13 mouse cellular contexts compared by ENCODE assay signal in genomic region chr11:20309044-20309443, GRCm38 (mm10). TPM values are rescaled to one million over a fixed set of nuclear protein-coding genes. Genes with fewer than 3 reads are reported as not detected.
DNase-seq lines count a peak whose midpoint lies in the region; ATAC-seq and TF ChIP-seq lines count a peak whose summit lies in the region.
"Had no signal": no experiment of that assay in that cellular context is flagged by ENCODE, and none has a peak within 500 bp of the region (broad histone marks: within the 10 kb centered on the region; RNA-seq: fewer than 3 reads in every experiment).

No protein-coding gene starts in this region.

- no peak for TF ChIP-seq POLR2A in kidney, adult 2 months (IDR thresholded peaks at IDR 0.05; ENCODE audit: low read depth, low read length)

- no peaks in the 10 kb centered on the region for H3K27me3 ChIP-seq in forebrain, postnatal 0 days (ENCODE audit: insufficient read depth, low read length)
- H3K27me3 ChIP-seq in forebrain, embryonic 15.5 days = no peaks in the 10 kb centered on the region
- no peaks in the 10 kb centered on the region for H3K27me3 ChIP-seq in kidney, adult 2 months (replicated peaks; ENCODE audit: control insufficient read depth, insufficient read depth, low read length)
- H3K27me3 ChIP-seq in midbrain, embryonic 16.5 days (ENCODE audit: control insufficient read depth, insufficient read depth, low read depth, low read length) = no peaks in the 10 kb centered on the region
- H3K27me3 ChIP-seq in midbrain, embryonic 15.5 days (replicated peaks) = no peaks in the 10 kb centered on the region
- no peaks in the 10 kb centered on the region for H3K27me3 ChIP-seq in stomach, embryonic 16.5 days (ENCODE audit: control insufficient read depth, insufficient read depth, low read length)
- H3K27me3 ChIP-seq in liver, postnatal 0 days (ENCODE audit: insufficient read depth, low read length) = no peaks in the 10 kb centered on the region

- H3K4me1 ChIP-seq in forebrain, postnatal 0 days (ENCODE audit: insufficient read depth) = no peaks in the 10 kb centered on the region
- no peaks in the 10 kb centered on the region; the same call in 1 of the 2 replicates for H3K4me1 ChIP-seq in forebrain, embryonic 15.5 days
- H3K4me1 ChIP-seq in kidney, adult 2 months (ENCODE audit: control insufficient read depth, insufficient read depth, low read length) = peaks cover 6% of the 10 kb centered on the region; the same call in 1 of the 2 replicates
- no peaks in the 10 kb centered on the region for H3K4me1 ChIP-seq in midbrain, embryonic 16.5 days (ENCODE audit: control insufficient read depth, insufficient read depth, low read length)
- H3K4me1 ChIP-seq in midbrain, embryonic 15.5 days = no peaks in the 10 kb centered on the region
- H3K4me1 ChIP-seq in stomach, embryonic 16.5 days (ENCODE audit: control insufficient read depth, insufficient read depth, low read length) = peaks cover 5% of the 10 kb centered on the region; the same call in 1 of the 2 replicates
- H3K4me1 ChIP-seq in liver, postnatal 0 days (ENCODE audit: insufficient read depth) = no peaks in the 10 kb centered on the region

- no peak for DNase-seq in forebrain, postnatal 0 days
- peak; percentile 19 for DNase-seq in kidney, adult 2 months
- no peak for DNase-seq in kidney, postnatal 36 days
- no peak for DNase-seq in liver, postnatal 0 days
- DNase-seq: adrenal gland, adult 8-10 months; B cell, adult 2 months; cerebellum, adult 11-12 months; embryo, embryonic 11 days had no signal

- peaks cover 73% of the 10 kb centered on the region for H3K36me3 ChIP-seq in forebrain, postnatal 0 days (ENCODE audit: insufficient read depth)
- peaks cover 50% of the 10 kb centered on the region for H3K36me3 ChIP-seq in forebrain, embryonic 15.5 days
- no peaks in the 10 kb centered on the region for H3K36me3 ChIP-seq in kidney, adult 2 months (ENCODE audit: control insufficient read depth, insufficient read depth, low read length)
- peaks cover 41% of the 10 kb centered on the region for H3K36me3 ChIP-seq in midbrain, embryonic 16.5 days (ENCODE audit: control insufficient read depth, insufficient read depth, low read length)
- H3K36me3 ChIP-seq in midbrain, embryonic 15.5 days (replicated peaks) = peaks cover 27% of the 10 kb centered on the region
- peaks cover 8% of the 10 kb centered on the region; the same call in 1 of the 2 replicates for H3K36me3 ChIP-seq in stomach, embryonic 16.5 days (ENCODE audit: control insufficient read depth, insufficient read depth, low read length)
- peaks cover 8% of the 10 kb centered on the region for H3K36me3 ChIP-seq in liver, postnatal 0 days (replicated peaks; ENCODE audit: insufficient read depth, low read length)

- H3K9ac ChIP-seq in forebrain, postnatal 0 days = no peak overlapping the region
- H3K9ac ChIP-seq in forebrain, embryonic 15.5 days (replicated peaks) = no peak overlapping the region
- no peak overlapping the region for H3K9ac ChIP-seq in midbrain, embryonic 16.5 days (ENCODE audit: low read depth, low read length)
- H3K9ac ChIP-seq in midbrain, embryonic 15.5 days = no peak overlapping the region
- H3K9ac ChIP-seq in stomach, embryonic 16.5 days (ENCODE audit: low read length) = no peak overlapping the region
- no peak overlapping the region for H3K9ac ChIP-seq in liver, postnatal 0 days (replicated peaks)
- H3K9ac ChIP-seq: liver, embryonic 14.5 days had no signal

- H3K9me3 ChIP-seq in forebrain, postnatal 0 days (ENCODE audit: low read length) = no peaks in the 10 kb centered on the region
- no peaks in the 10 kb centered on the region for H3K9me3 ChIP-seq in forebrain, embryonic 15.5 days
- H3K9me3 ChIP-seq in midbrain, embryonic 16.5 days (replicated peaks; ENCODE audit: control insufficient read depth, low read length, poor library complexity, severe bottlenecking) = no peaks in the 10 kb centered on the region
- no peaks in the 10 kb centered on the region for H3K9me3 ChIP-seq in midbrain, embryonic 15.5 days
- no peaks in the 10 kb centered on the region for H3K9me3 ChIP-seq in stomach, embryonic 16.5 days (replicated peaks; ENCODE audit: control insufficient read depth, low read length)
- no peaks in the 10 kb centered on the region for H3K9me3 ChIP-seq in liver, postnatal 0 days (ENCODE audit: low read length)

- no peak overlapping the region for H3K27ac ChIP-seq in forebrain, postnatal 0 days (ENCODE audit: low read depth, low read length)
- H3K27ac ChIP-seq in forebrain, embryonic 15.5 days (replicated peaks) = no peak overlapping the region
- no peak overlapping the region for H3K27ac ChIP-seq in kidney, adult 2 months (ENCODE audit: insufficient read depth, low read depth, low read length)
- H3K27ac ChIP-seq in midbrain, embryonic 16.5 days (ENCODE audit: low read length) = peak overlapping the region; percentile 6; the same call in 1 of the 2 replicates
- no peak overlapping the region for H3K27ac ChIP-seq in midbrain, embryonic 15.5 days
- peak overlapping the region; percentile 62; the same call in 1 of the 2 replicates for H3K27ac ChIP-seq in stomach, embryonic 16.5 days (ENCODE audit: low read length)
- no peak overlapping the region for H3K27ac ChIP-seq in liver, postnatal 0 days (ENCODE audit: low read depth)
- H3K27ac ChIP-seq: liver, embryonic 14.5 days had no signal

- H3K4me3 ChIP-seq in forebrain, postnatal 0 days (ENCODE audit: low read depth, low read length) = no peak overlapping the region
- no peak overlapping the region for H3K4me3 ChIP-seq in forebrain, embryonic 15.5 days
- H3K4me3 ChIP-seq in kidney, adult 2 months (ENCODE audit: insufficient read depth, low read depth, low read length) = no peak overlapping the region
- H3K4me3 ChIP-seq in midbrain, embryonic 16.5 days (ENCODE audit: low read depth, low read length) = no peak overlapping the region
- H3K4me3 ChIP-seq in midbrain, embryonic 15.5 days = no peak overlapping the region
- H3K4me3 ChIP-seq in stomach, embryonic 16.5 days (replicated peaks; ENCODE audit: low read length) = no peak overlapping the region
- no peak overlapping the region for H3K4me3 ChIP-seq in liver, postnatal 0 days (ENCODE audit: low read depth, low read length)

- no peak overlapping the region for H3K4me2 ChIP-seq in forebrain, postnatal 0 days (ENCODE audit: low read depth)
- no peak overlapping the region for H3K4me2 ChIP-seq in forebrain, embryonic 15.5 days (replicated peaks)
- H3K4me2 ChIP-seq in midbrain, embryonic 16.5 days (ENCODE audit: low read length) = no peak overlapping the region
- no peak overlapping the region for H3K4me2 ChIP-seq in midbrain, embryonic 15.5 days
- H3K4me2 ChIP-seq in stomach, embryonic 16.5 days (ENCODE audit: low read depth, low read length) = no peak overlapping the region
- H3K4me2 ChIP-seq in liver, postnatal 0 days (ENCODE audit: low read depth, low read length) = no peak overlapping the region

- 35% methylated on average over 5 of the region's 5 CpGs for WGBS in forebrain, postnatal 0 days
- 46% methylated on average over 5 of the region's 5 CpGs for WGBS in forebrain, embryonic 15.5 days
- WGBS in kidney, adult 2 months = 62% methylated on average over 5 of the region's 5 CpGs
- whole genome bisulfite sequencing in midbrain, embryonic 16.5 days = 60% methylated on average over 5 of the region's 5 CpGs
- 56% methylated on average over 5 of the region's 5 CpGs for WGBS in midbrain, embryonic 15.5 days
- 41% methylated on average over 5 of the region's 5 CpGs for WGBS in stomach, embryonic 16.5 days
- 70% methylated on average over 5 of the region's 5 CpGs for WGBS in liver, postnatal 0 days (ENCODE audit: insufficient replicate concordance)

- TF ChIP-seq EP300 in liver, postnatal 0 days (IDR thresholded peaks at IDR 0.05; ENCODE audit: low read depth) = no peak

- peak; percentile 65 for ATAC-seq in forebrain, postnatal 0 days
- ATAC-seq in forebrain, embryonic 15.5 days (replicated peaks) = no peak
- ATAC-seq in midbrain, embryonic 16.5 days = 0 out of 2 replicates have a peak, but pooled peaks have one; percentile 36
- no peak for ATAC-seq in midbrain, embryonic 15.5 days (replicated peaks)
- no peak for ATAC-seq in stomach, embryonic 16.5 days (ENCODE audit: insufficient read depth, low FRiP score)
- no peak for ATAC-seq in liver, postnatal 0 days

- no peak for TF ChIP-seq CTCF in forebrain, postnatal 0 days (IDR thresholded peaks at IDR 0.05; ENCODE audit: low read depth)
- no peak for TF ChIP-seq CTCF in kidney, adult 2 months (conservative IDR thresholded peaks at IDR 0.05; ENCODE audit: insufficient read depth, insufficient read length, low read depth, low read length)
- TF ChIP-seq CTCF in liver, postnatal 0 days (IDR thresholded peaks at IDR 0.05; ENCODE audit: low read depth) = no peak

RNA-seq across cellular contexts. Expression of gene Slc1a4, which starts 23.5 kb away (rescaled TPM):
- 123 and 164 TPM in 2 replicates for total RNA-seq in forebrain, postnatal 0 days (2014; rRNA removed)
- 57.4 and 70.1 TPM in 2 replicates for polyA plus RNA-seq in forebrain, postnatal 0 days (2015; fragmentation: Nextera tagmentation; extraction: Ambion mirVana)
- 43.8 and 46.7 TPM in 2 replicates for polyA plus RNA-seq in forebrain, embryonic 15.5 days (2015; fragmentation: Nextera tagmentation; extraction: Ambion mirVana)
- polyA plus RNA-seq in kidney, adult 2 months (2012; rRNA removed) = 5.2 and 7.7 TPM in 2 replicates
- polyA plus RNA-seq in midbrain, embryonic 16.5 days (2015; fragmentation: Nextera tagmentation; extraction: Ambion mirVana) = 65.0 and 75.6 TPM in 2 replicates
- 60.0 and 61.7 TPM in 2 replicates for polyA plus RNA-seq in midbrain, embryonic 15.5 days (2015; fragmentation: Nextera tagmentation; extraction: Ambion mirVana)
- polyA plus RNA-seq in stomach, embryonic 16.5 days (2015; fragmentation: Nextera tagmentation; extraction: Ambion mirVana) = 18.9 and 21.3 TPM in 2 replicates
- 6.7 and 8.2 TPM in 2 replicates for polyA plus RNA-seq in liver, postnatal 0 days (2015; fragmentation: Nextera tagmentation; extraction: Ambion mirVana)

RNA-seq across cellular contexts. Expression of gene Cep68, which starts 59.8 kb away (rescaled TPM):
- 41.7 and 43.9 TPM in 2 replicates for total RNA-seq in forebrain, postnatal 0 days (2014; rRNA removed)
- polyA plus RNA-seq in forebrain, postnatal 0 days (2015; fragmentation: Nextera tagmentation; extraction: Ambion mirVana) = 21.5 and 26.1 TPM in 2 replicates
- 26.3 and 28.8 TPM in 2 replicates for polyA plus RNA-seq in forebrain, embryonic 15.5 days (2015; fragmentation: Nextera tagmentation; extraction: Ambion mirVana)
- 15.4 and 17.4 TPM in 2 replicates for polyA plus RNA-seq in kidney, adult 2 months (2012; rRNA removed)
- 26.6 and 26.7 TPM in 2 replicates for polyA plus RNA-seq in midbrain, embryonic 16.5 days (2015; fragmentation: Nextera tagmentation; extraction: Ambion mirVana)
- 29.3 and 29.4 TPM in 2 replicates for polyA plus RNA-seq in midbrain, embryonic 15.5 days (2015; fragmentation: Nextera tagmentation; extraction: Ambion mirVana)
- polyA plus RNA-seq in stomach, embryonic 16.5 days (2015; fragmentation: Nextera tagmentation; extraction: Ambion mirVana) = 24.7 and 25.6 TPM in 2 replicates
- polyA plus RNA-seq in liver, postnatal 0 days (2015; fragmentation: Nextera tagmentation; extraction: Ambion mirVana) = 4.8 and 4.9 TPM in 2 replicates

Comparison
In these comparisons a context has a peak if more than half of its experiments do, and no peak if none do; other contexts are left out.
1. ATAC-seq: peak in forebrain, postnatal 0 days (single experiment) and midbrain, embryonic 16.5 days (single experiment); none in forebrain, embryonic 15.5 days (single experiment), midbrain, embryonic 15.5 days (single experiment), stomach, embryonic 16.5 days (single experiment) and liver, postnatal 0 days (single experiment).
2. H3K27ac ChIP-seq: peak in midbrain, embryonic 16.5 days (single experiment) and stomach, embryonic 16.5 days (single experiment); none in forebrain, postnatal 0 days (single experiment), forebrain, embryonic 15.5 days (single experiment), kidney, adult 2 months (single experiment), midbrain, embryonic 15.5 days (single experiment) and liver, postnatal 0 days (single experiment).